Mouse (Mus musculus) thymus, postnatal 10 days (tissue): ENCODE results near the gene Rbm20.
"Not testable (repeated sequence)": the region's sequence is repeated elsewhere in the genome, so short reads cannot be mapped to it uniquely, and the experiment has no call there.

Experiments used
- DNase-seq, 2 experiments: peaks; one replicate each; pipeline ENCODE4 v3.0.0; 2021; ENCODE audit warnings: low spot score in 2 of 2

The Rbm20 gene

GRCm38 (mm10) chr19:53676718-53677634, at the start of gene Rbm20:
Rbm20 (plus strand) TSS chr19:53677306.
- peak in 1 of 2 experiments; percentile 27 for DNase-seq

GRCm38 (mm10) chr19:53638041-53638440, 39.1 kb upstream of the Rbm20 start:
- DNase-seq = no peak

GRCm38 (mm10) chr19:53638727-53639126, 38.4 kb upstream of the Rbm20 start:
- no peak for DNase-seq

GRCm38 (mm10) chr19:53644020-53644595, 33.0 kb upstream of the Rbm20 start:
- no peak for DNase-seq

- no peak for DNase-seq
These were observed 29.8 kb upstream of the Rbm20 start for GRCm38 (mm10) chr19:53647301-53647700.

GRCm38 (mm10) chr19:53648056-53648455, 29.1 kb upstream of the Rbm20 start:
- no peak for DNase-seq

- peak; percentile 27 to 66 for DNase-seq
These were observed 28.3 kb upstream of the Rbm20 start for GRCm38 (mm10) chr19:53648802-53649236.

- DNase-seq = no peak
These were observed 27.7 kb upstream of the Rbm20 start for GRCm38 (mm10) chr19:53649361-53649760.

- DNase-seq = no peak
These were observed 27.3 kb upstream of the Rbm20 start for GRCm38 (mm10) chr19:53649802-53650201.

GRCm38 (mm10) chr19:53650921-53651320, 26.2 kb upstream of the Rbm20 start:
- DNase-seq = no peak

- no peak for DNase-seq
These were observed 24.8 kb upstream of the Rbm20 start for GRCm38 (mm10) chr19:53652267-53652666.

GRCm38 (mm10) chr19:53653624-53654467, 23.3 kb upstream of the Rbm20 start:
- no peak for DNase-seq

GRCm38 (mm10) chr19:53656443-53656842, 20.7 kb upstream of the Rbm20 start:
- not testable (repeated sequence) for DNase-seq

- DNase-seq = no peak
These were observed 19.7 kb upstream of the Rbm20 start for GRCm38 (mm10) chr19:53657437-53657836.

GRCm38 (mm10) chr19:53660722-53661420, 16.2 kb upstream of the Rbm20 start:
- DNase-seq = no peak

GRCm38 (mm10) chr19:53661938-53662722, 15.0 kb upstream of the Rbm20 start:
- no peak for DNase-seq

GRCm38 (mm10) chr19:53664831-53665230, 12.3 kb upstream of the Rbm20 start:
- DNase-seq = no peak

- no peak for DNase-seq
These were observed 11.7 kb upstream of the Rbm20 start for GRCm38 (mm10) chr19:53665391-53665790.

GRCm38 (mm10) chr19:53666708-53667107, 10.4 kb upstream of the Rbm20 start:
- no peak for DNase-seq

GRCm38 (mm10) chr19:53668821-53669220, 8.3 kb upstream of the Rbm20 start:
- no peak for DNase-seq
